Mouse (Mus musculus) G1E (cell line): ENCODE results near the gene Wfdc6a.

Experiments
- CTCF ChIP-seq: IDR thresholded peaks from 2 replicates; pipeline ENCODE4 v1.5.1; 2012; ENCODE audit warnings: low read depth, low read length, inconsistent platforms, mixed read lengths
- GATA1 ChIP-seq: IDR thresholded peaks from 2 replicates; pipeline ENCODE4 v1.6.1; 2012; ENCODE audit warnings: borderline replicate concordance, low read length, inconsistent platforms, mixed read lengths

DNA sequence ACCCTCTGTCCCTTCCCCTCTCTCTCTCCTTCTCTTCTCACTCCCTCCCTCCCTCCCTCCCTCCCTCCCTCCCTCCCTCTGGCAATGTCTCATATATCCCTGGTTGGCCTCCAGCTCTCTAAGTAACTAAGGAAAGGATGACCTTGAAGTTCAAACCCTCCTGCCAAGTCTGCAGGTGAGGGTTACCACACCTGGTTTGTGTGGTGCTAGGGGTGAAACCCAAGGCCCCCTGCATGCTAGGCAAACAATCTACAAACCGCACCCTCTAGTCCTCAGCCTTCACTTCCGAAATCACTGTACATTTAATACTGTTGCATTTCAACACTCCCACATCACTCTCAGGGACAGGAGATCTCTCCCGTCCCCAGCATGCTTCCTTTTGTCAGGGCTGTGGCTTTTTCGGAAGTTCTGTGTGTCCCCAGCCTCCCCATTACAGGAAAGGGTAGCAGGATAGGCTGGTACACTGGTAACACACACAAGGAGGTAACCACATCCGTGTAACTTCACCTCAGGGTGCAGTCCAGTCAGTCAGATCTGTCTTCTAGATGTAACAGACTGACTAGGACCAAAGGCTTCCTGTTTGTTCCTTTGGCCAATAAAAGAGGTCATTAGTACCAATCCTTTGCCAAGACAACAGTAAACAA lies 40.7 kb downstream of the Wfdc6a start:
- TF ChIP-seq CTCF (no peak), GATA1 (no peak)
